Mouse (Mus musculus) kidney, postnatal 25 days (tissue): ENCODE measurements around the gene Tmprss12.
"Not testable (repeated sequence)": the region's sequence is repeated elsewhere in the genome, so short reads cannot be mapped to it uniquely, and the experiment has no call there.

Experiments
- DNase-seq, 2 experiments: peaks; one replicate each; pipeline ENCODE4 v3.0.0; 2021; ENCODE audit warnings: mixed read lengths in 2 of 2

The Tmprss12 gene

DNA sequence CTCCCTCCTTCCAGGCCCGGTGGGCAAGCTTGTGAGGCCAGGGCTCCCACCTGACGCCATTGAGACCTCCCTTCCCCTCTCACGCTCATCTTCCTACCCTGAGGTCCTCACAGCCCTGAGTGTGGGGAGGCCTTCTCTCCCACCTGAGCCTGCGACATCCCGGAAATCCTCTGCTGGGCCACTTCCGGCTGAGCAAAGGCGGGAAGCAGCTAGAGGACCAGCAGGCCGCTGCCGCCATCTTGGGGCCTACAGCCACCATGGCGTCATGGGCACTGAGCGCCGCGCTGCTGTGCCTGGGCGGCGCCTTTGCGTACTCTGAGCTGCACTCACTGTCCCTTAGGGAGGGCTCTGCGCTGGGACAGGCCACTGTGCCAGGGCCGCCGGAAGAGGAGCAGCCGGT, at the start of gene Tmprss12:
Tmprss12 (plus strand) TSS at position 212 of the 400 bp plus-strand sequence.
- no peak for DNase-seq

DNA sequence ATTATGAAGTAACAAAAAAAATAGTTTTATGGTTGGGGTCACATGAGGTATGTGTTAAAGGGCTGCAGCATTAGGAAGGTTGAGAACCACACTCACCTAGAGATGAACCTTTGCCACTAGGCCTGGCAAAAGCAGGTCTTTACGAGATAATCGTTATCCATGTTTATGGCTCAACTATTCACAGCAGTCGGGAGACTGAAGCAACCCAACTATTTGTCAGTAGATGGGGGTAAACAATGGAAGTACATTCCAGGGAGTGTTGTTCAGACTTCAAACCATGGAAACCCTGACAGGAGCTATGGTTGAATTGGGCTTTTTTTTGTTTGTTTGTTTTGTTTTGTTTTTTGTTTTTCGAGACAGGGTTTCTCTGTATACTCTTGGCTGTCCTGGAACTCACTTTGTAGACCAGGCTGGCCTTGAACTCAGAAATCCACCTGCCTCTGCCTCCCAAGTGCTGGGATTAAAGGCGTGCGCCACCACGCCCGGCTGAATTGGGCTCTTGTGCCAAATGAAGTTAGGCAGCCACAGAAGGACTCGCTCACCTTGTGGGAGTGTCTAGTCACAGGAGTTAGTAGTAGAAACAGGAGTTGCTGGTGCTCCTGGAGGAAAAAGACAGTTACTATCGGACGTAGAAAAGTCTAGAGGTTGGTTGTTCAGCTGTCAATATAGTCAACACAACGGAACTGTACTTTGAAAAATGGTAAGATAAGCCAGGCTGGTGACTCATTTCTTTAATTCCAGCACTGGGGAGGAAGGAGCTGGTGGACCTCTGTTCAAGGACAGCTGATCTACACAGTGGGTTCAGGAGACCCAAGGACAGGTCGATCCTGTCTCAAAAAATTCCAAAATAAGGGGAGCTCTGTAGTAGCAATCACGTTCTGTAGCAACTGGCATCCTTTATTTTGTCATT, 48.8 kb upstream of the Tmprss12 start:
- peak in 1 of 2 experiments; percentile 42 for DNase-seq

DNA sequence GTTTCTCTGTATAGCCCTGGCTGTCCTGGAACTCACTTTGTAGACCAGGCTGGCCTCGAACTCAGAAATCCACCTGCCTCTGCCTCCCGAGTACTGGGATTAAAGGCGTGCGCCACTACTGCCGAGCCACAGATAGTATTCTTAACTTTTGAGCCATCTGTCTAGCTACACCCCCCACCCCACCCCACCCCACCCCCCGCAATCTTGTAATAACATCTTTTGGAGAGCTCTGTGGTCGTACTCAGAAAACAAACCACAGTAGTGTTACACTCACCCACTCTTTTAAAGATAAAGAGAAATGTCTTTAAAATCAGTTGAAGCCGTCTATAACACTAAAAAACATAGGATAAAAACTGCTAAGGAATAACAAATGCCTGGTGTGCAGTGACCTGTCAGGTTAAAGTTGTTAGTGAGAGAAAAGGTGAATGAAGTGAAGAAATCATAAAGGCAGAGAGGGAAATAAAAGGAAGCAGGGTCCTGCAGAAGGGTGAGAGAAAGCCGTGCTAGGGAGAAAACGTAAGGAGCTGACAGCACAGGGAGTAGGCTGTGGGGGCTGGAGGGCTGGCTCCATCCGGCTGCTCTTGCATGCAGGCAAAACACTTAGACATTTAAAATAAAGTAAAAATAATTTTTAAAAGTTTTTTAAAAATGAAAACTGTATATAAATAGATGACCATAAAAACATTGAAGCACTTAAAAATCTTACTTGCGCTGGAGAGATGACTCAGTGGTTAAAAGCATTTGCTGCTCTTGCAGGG, 45.2 kb upstream of the Tmprss12 start:
- DNase-seq: no peak

DNA sequence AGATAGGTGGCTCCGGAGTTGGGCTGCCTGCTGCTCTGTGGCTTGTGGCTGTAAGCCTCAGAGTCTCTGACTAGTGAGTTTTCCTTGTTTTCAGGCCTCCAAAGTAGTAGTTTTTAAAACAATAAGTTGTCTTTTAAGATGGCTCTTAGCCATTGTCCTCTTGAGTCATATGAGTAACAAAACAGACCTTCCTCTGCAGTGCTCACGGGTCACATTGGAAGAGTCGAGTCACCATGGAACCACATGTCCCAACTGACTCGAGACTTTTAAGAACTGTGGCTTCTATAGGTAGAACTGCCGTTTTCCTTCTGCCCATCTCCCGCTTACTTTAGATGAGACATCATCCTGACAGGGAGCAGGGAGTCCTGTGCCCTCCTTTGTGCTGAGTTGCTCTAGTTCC, 43.7 kb upstream of the Tmprss12 start:
- no peak for DNase-seq

DNA sequence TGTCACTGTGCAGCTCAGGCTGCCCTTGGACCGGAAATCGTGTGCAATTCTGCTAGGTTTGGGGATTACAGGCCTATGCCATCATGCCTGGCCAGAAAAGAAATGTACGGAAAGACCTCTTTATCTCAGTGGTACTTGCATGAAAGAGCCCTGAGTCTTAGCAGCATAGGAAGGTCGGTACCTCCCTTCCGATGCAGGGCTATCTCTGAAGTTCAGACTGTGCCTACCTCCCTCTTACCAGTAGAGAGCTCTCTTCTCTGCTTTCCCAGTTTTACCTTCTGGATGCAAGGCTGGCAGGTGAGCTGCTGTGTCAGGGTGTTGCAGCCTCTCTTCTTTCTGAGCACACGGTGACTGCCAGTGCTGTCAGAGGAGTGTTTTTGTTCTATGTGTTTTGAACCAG, 38.9 kb upstream of the Tmprss12 start:
- no peak for DNase-seq

DNA sequence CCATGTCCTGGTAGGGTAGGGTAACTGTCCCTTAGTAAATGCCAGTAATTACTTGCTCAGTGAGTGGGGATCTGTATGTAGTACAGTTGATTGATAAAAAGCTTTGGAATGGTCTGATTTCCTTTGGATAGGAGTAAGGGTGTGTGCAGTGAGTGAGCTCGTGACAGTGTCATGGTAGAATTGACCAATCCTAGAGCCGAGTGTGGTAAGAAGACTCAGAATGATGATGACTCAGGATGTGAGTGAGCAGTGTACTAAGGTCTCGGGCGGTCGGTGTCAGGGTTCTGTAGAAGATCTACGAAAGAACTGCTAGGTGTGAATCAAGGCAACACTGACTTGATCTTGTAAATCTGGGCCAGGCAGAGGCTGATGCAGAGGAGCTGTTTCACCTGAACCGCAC, 34.7 kb upstream of the Tmprss12 start:
- DNase-seq: no peak

DNA sequence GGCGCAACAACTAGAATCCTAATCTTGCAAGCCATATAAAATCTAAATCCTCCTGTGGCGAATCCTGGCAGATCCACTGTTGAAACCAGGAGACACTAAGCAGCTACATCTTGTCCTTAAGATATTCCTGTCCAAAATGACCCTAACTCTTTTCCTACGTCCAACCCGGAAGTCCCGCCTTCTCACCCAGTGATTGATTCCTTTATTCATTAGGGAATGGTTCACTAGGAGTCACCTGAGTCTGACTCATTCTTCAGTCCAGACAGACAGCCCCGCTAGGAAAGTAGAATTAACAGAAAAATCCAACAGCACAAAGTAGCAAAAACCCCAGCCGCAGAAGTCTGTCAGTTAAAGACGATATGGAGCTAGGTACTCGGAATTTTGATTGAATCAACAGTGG, 33.3 kb upstream of the Tmprss12 start:
- DNase-seq: peak in 1 of 2 experiments; percentile 3

DNA sequence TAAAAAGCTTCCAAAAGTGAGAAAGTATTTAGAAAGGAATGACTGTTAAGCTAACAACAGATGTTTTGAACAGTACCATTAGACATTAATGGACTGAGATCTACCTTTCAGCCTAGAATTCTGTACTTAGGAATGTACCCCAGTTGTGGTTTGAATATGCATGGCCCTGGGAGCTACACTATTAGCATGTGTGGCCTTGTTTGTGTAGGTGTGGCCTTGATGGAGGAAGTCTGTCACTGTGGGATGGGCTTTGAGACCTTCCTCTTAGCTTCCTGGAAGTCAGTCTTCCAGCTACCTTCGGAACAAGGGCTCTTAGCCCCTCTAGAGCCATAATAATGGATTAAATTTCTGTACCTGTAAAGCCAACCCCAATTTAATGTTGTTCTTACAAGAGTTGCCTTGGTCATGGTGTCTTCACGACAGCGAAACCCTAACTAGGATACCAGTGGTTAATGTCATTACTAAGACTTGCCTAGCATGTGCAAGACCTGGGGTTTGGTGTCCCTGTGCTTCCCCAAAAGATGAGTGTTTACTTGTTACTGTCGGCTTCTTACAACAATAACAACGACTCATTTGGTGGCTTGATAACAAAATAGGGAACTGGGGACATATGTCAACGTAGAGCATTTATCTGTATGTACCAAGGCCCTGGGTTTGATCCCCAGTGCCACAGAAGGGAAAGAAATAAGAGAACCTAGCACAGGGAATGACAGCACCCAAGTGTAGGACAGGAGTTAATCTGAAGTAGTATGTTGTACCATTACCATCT, 31.8 kb upstream of the Tmprss12 start:
- peak in 1 of 2 experiments; percentile 13 for DNase-seq

DNA sequence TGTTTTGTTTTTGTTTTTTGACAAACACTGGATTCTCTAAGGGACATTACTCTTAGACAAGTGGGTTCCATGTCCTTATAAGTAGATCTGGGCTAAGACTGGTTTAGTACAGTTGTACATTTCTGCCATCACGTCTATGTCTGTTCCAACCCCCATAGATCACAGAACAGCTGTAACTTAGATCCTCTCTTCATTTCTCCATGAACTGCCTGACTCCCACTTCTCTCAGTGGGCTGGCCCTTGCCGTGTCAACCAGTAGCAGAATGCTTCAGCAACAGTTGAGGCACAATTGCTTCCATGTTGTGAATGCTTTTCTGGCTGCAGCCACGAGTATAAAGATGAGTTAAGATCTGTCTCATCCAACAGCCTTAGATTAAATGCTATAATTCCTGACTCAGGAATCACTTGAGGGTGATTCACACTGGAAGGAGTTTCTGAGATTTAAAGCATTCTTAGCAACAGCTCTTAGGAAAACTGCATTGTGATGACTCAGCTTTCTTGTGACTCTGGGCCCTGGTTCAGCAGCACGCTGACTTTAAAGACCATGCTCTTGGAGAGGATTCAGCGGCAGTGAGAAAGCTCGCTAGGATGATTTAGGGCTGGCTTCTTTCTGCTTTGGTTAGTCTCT, 29.4 kb upstream of the Tmprss12 start:
- peak in 1 of 2 experiments; percentile 15 for DNase-seq

DNA sequence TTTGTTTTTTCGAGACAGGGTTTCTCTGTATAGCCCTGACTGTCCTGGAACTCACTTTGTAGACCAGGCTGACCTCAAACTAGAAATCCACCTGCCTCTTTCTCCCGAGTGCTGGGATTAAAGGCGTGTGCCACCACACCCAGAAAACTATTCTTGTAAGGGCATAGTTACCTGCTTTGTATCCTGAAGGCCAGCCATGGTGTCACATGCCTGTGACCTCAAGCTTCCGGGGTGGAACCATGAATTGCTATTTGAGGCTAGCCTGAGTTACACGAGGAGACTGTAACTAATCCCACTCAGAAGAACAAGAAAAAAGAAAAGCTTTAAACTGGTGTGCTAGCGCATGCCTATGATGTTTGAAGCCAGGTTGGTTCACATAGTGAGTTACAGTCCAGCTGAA, 24.3 kb upstream of the Tmprss12 start:
- no peak for DNase-seq

DNA sequence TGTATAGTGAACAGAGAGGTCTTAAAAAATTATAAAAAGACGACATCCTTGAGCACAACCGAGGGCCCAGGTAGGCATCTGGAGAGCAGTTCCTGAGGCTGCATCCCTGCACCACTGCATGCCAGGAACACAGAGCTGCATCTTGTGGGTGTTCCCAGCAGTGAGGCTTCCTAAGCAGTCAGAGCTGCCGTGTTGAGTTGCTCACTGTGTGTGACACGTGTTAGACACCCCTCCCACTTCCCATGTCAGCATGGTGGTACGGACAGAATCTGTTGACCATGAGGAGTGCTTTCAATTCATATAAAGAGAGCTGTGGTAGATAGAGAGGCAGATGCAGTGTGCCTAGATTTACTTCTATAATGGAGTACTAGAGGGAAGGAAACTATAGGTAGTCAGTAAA, 23.3 kb upstream of the Tmprss12 start:
- DNase-seq: no peak

DNA sequence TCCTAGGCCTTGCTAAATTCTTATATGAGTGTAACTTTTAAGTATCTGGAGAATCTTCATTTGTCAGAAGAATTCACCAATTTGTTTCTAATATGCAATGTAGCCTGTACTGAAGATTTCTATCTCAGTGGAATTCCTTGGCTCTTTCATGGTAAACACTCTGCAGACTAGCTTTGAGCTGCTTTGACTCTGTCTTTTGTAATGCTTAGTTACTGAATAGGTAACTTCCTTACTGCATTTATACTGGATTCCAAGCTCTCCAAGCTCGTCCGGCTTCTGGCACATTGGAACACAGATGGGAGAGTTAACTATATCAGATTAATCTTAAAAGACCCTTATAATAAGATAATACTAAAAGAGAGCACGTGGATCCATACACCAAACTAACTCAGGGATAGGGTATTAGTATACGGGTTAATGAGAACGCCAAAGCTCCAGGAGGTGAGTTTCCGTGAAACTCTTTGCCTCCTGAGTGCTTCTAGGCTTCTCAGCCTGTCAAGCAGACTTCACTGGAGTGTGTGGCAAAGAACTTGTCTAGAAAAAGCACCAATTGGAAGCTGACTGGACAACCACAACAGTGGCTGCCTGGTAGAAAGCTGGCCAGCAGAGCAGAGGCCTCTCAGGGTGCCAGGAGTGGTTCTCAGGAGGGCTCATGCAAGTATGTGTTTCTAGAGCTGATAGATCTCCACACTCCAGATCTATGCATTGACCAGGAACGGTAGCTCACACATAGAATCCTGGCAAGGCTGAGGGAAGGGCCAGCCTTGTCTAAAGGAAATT, 21.8 kb upstream of the Tmprss12 start:
- DNase-seq: no peak

DNA sequence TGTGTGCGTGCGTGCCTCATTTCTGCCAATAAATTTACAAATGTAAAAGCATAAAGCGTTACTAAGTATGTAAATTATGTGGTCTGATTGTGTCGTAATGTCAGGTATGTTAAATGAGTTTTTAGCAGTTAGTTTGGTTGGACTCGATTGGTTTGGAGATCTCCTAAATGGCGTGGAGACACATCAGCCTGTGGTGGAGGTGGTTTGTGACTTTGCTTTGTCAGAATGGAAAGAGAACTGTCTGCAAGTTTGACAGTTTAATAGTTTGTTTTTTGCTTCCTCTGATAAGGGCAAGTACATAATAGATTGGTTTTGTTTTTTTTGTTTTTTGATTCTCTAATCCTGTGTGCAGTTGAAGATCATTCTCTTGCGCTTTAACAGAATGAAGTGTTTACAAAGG, 20.3 kb upstream of the Tmprss12 start:
- DNase-seq: not testable (repeated sequence)

DNA sequence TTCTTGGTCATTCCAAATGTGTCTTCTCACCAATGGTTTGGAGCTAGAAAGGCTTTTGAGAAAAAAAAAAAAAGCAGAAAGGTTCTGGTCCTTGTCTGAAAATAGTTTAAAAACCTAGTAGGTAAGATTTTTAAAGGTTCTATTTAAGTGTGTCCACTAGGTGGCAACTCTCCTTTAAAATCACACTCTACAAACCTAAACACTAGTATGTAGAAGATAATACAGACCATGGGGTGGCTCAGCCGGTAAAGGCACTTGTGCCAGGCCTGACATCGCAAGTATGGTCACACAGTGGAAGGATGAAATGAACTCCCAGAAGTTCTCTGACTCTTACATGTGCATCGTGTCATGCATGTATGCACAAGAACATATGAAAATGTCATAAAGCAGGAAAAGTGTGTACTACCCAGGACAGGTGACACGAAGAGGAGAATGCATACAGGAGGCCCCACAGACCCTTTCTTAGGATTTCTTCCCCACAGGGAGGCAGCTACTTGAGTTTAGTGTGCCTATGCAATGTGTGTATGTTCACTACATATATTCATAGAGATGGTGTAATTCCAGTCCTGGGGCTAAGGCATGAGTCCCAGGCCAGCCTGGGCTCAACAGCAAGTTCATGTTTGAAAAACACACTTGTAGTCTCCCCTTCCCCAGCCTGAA, 17.3 kb upstream of the Tmprss12 start:
- DNase-seq: no peak

DNA sequence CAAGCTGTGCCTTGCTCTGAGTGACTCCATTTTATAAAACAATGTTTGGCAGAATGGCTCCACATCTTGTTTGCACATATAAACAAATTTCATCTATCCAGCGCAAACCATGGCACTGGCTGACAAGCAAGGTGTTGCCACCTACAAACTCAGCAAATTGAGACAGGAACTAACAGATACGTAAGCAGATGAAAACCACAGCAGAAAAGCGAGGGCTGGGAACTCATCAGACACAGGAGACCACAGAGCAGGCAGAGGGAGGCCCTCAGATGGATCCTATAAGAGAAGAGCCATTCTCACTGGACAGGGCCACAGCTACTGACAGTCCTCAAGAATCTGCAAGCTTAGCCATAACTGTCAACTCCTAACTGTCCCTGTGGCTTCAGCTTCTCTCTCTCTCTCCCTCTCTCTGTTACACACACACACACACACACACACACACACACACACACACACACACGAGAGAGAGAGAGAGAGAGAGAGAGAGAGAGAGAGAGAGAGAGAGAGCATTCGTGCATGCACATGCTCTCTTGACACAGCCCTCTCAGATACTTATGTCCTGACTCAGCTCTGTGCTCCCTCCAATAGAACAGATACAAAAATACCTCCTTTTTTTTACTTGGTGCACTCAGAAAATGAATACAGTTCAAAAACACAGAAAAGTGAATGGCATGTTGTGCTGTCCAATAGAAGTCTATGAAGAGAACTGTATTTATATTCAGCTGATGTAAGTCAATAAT, 14.9 kb upstream of the Tmprss12 start:
- no peak for DNase-seq

DNA sequence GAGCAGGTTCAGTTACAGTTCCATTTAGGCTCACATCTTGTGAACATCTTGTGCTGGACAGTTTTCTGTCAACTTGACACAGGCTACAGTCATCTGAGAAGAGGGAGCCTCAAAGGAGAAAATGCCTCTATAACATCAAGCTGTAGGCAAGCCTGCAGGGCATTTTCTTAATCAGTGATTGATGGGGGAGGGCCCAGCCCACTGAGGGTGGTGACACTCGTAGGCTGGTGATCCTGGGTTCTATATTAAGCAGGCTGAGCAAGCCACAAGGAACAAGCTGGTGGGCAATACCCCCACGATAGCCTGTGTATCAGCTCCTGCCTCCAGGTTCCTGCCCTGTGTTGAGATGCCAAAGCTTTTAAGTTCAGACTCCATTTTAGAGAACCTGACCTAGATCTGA, 11.7 kb upstream of the Tmprss12 start:
- no peak for DNase-seq

DNA sequence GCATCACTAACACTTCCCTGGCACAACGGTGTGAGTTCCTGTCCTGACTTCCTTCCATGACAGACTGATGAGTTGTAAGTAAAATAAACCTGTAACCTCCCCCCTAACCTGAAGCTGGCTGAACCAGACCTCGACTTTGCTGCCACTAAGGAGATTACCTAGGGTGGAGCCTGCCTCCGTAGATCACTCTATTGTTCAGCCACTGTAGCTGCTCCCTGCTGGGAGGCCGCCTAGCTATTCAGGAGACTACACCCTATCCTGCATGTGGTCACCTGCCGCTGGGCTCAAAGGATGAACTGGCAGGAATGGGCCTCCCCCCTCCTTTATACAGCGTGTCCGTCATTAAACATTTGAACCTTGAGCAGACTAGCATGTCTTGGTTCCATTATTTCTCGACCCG, 10.9 kb upstream of the Tmprss12 start:
- no peak for DNase-seq

DNA sequence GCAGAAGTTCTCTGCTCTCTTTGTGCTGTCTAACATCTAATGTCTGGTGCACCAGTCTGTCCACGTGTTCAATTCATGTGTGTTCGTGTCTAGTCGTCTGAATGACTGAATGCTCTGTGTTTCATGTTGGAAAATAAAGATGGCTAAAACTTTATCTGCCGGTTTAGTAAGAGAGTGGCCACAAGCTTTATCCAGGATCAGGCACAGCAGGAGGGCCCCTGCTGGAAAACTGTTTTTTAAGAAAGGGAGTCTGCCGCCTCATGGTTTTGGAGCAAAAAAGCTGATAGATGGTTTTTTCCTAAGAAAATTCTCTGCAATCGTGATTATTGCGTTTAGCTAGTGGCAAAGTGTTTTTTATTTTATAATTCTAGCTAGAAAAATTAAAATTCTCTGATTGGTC, 10.0 kb upstream of the Tmprss12 start:
- DNase-seq: not testable (repeated sequence)

DNA sequence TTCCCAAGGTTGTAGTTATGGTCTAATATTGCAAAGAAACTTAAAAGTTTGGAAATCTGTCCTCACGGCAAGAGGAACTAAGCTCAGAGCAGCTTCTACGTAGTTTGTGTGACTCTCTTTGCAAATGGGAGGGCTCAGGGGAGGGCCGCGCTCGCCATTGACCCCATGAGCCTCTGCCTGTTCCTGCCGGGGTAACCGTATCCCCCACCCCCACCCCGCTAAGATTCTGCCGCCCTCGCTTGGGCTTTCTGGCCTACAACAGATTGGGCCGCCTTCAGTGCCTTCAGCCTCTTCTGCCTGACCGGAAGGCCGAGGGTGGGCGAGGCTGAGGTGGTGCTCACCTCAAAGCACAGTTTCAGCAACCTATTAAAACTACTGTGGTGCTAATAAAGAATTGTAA, 9.2 kb upstream of the Tmprss12 start:
- no peak for DNase-seq

DNA sequence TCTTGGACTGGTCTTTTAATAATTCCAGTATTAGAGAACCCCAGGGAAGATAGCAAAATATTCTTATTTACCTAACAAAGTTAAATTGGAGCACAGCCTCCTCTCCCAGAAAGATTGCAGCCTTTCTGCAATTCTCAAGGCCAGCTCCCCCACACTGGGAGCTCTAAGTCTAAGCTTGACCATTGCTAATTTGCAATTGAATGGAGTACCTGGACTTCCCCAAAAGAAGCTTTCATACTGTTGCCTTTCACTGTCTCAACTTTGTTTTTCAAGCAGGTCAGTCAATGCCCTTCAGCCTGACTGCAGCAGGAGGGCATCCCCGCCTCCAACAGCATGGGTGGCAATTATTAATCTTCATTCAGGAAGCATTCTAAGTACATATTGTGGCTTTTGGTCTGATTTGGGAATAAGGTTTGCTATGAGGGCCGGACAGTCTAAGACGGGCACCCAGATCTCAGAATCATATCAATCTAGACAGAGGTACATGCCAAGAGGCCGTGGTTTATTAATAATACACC, 6.8 kb upstream of the Tmprss12 start:
- not testable (repeated sequence) for DNase-seq
